Mouse (Mus musculus): ENCODE measurements around the gene Usf3.
A peak's percentile ranks its signal among the peaks of the same experiment; 100 is the strongest.

The Usf3 gene

DNA sequence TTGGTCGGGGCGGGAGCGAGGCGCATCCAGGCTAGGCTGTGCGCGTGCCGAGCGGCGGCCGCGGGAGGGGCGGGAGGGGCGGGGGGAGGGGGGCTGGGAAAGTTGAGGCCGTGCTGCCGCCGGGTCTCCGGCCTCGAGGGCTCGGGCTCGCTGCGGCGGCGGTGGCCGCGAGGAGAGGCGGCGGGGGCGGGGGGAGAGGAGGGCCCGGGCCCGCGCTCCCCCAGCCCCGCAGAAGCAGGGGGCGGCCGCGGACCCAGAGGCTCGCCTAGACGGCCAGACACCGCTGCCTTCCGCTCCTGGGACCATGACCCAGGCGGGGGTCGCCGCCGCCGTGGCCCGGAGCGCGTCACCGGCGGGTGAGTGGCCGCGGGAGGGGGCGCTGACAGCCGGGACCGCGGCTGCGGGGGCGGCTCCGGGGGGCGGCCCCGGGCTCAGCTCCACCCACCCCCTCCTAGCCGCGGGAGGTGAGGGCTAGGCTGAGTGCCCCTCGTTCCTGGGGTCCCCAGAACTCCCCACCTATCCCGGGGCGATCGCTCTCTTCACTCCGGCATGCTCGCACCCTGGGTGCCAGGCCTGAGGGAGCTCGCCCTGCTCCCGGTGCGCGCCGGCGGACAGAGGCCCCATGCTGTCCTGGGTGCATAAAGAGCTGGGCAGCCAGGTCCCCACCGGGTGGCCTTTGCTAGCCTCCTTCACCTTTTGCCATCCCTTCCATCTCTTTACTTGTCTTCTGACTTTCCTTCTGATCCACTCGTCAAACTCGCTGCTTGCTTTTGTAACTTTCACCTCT is at the start of gene Usf3:
Gene Usf3 (plus strand): TSS at position 92 of the 787 bp plus-strand sequence.
- peak; percentile 79 for DNase-seq

DNA sequence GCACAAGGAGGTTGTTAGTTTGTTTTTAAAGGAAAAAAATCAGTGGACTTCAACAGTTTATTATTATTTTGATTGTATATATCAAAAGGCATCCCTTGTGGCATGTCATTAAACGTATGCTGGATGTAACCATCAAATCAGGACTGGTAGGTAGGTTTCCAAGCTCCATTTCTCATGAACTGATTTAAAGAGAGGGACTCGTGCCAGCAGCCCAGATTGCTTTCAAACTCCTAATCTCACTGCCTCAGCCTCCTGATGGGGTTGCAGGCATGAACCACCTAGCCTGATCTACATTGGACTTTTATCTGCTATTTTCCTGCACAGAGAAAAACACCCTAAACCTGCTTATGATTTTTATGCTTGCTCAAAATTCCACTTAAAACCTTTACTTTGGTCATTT is 49.3 kb upstream of the Usf3 start:
- no peak for DNase-seq

DNA sequence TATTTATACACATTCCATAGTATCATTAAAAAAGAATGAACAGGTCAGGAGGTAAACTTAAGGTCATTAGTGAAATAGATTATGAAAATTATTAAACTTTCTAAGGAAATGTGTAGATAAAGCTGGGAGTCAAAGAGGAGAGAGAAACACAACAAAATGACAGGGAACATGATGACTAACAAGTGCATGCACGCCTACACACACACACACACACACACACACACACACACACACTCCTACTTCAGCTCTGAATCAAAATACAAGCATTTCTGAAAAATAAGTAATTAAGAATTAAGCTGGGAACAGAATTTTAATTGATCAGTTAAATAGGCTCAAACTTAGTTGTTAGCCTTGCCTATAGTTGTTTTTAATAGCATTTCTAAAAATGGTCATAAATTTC is 48.3 kb upstream of the Usf3 start:
- no peak for DNase-seq

DNA sequence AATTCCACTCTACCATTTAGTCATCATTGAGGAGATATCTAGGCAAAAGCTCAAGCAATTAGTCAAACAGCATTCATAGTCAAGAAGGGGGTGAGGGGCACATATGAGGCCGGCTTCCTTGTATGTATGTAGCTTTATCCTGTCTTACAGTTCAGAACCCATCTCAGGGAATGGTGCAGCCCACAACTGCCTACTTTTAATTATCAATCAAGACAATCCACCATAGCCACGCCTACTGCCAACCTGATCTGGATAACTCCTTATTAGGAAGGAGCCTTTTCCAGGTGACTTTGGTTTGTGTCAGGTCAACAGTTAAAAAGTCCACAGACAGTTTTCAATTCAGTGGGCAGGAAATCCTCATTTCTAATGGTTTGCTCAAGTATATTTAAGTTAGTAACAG is 47.6 kb upstream of the Usf3 start:
- DNase-seq, result no peak

DNA sequence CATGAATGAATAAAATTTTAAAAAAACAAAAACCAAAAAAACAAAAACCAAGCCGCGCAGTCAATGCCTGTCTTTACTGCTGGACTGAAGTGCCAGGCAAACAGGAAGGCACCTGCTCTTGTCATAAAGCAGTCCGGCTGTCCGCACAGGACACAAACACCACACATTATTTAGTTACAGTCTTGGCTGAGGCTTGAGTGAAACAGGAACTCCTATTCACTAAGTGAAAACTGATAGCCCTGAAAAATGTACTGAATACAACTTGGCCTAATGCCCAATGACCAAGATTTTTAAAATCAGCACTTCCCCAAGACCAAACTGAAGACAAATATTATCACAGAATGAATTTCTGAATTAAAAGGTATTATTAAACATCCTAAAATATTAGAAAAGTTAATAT is 46.6 kb upstream of the Usf3 start:
- no peak for DNase-seq

DNA sequence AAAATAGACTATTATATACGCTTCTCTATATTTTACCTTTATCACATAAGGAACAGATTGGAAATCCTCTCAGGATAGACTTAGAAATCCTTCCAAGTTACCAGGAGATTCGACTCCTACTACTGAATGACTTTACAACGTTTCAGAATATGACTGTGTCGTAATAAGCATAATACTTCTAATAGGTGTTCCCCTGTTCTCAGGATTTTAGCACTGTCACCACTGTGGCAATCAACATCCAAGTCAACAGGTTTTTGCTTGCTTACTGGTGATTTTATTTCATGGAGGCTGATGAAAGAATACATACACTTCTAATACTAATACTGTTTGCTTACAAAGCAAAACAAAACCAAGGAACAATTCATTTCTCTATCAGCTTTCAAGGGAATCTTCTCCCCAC is 40.7 kb upstream of the Usf3 start:
- DNase-seq, result no peak

DNA sequence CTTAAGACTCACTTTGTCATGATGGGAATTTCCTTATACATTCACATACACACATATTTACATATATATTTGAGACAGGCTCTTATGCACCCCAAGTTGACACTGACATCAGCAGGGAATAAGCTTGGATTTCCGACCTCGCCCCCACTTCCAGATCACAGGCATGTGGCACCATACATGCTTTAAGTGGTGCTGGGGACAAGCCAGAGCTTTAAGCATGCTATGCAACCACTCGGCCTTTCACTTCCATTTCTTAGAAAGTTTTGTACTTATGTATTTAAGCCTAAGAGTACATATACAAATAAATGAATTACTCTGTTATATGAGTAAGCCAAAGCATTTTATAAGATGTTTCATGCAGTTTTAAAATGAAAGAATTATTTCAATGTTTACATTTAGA is 39.9 kb upstream of the Usf3 start:
- no peak for DNase-seq

DNA sequence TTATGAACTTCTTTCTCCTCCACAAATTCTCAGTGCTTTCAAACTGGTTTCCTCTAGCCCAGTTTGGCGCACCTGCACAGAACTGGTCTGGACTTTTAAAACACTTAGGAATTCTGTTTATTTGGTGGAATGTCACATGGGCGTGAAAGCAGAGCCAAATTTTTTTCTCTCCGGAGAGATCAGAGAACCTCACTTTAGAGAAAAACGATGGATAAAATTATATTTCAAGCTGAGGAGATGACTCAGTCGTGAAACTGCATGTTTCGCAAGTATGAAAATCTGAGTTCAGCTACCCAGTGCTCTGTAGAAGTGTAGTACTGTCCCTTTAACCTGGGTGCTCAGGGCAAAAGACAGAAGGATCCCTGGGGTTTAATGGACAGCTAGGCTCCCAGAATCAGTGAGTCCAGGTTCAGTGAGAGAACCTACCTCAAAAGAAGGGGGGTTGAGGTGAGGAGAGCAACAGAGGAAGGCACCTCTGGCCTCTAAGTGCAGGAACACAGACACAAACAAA is 36.5 kb upstream of the Usf3 start:
- peak; percentile 22 for DNase-seq

DNA sequence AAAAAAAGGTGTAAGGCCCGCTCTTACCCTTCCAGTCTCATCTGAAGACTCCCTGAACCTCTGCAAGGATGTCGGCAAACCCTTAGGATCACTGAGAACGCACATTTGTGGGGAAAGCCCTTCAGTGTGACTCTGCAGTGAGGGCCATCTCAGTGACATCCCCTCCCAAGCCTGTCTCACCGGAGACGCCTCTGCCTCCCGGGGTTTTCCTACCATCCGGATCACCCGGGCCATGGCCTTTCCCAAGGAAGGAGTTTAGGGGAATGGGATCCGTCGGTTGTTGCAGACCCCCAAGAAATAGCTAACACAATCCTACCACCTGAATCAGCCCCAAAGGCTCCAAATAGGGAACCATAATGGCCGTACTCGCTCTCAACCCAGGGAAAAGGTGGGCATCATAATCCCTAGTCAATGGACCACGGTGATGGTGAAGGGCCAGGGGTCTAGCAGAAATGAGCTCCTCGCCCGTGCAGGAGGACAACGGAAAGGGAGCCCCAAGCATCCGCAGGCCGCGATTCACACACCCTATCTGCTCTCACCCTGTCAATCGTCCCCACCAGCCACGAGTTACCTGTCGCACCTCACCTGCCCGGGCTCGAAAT is 34.6 kb upstream of the Usf3 start:
- peak; percentile 33 for DNase-seq

DNA sequence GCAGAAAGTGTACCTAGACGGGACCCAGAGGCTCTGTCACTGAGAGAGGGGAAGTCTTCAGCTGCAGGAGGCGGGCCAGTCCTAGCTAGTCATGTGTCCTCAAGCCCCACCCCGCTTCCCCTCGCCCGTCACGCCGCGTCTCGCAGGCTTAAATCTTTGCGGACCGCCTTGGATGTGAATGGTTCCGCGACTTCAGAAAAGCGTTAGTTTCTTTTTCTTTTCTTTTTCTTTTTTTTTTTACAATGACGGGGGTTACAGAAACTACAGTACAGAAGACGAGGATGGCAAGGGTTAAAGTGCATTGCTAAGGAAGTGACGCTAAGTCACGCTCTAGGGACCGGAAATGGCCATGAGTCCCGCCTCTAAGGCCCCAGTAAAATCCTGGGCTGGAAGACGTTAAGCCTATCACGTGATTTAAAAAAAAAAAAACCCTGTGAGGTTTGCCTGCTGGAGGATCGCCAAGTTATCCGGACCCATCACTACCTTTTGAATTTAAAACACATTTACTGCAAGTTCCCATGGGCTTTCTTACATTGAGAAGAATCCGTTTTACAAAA is 34.0 kb upstream of the Usf3 start:
- DNase-seq, result peak; percentile 92

DNA sequence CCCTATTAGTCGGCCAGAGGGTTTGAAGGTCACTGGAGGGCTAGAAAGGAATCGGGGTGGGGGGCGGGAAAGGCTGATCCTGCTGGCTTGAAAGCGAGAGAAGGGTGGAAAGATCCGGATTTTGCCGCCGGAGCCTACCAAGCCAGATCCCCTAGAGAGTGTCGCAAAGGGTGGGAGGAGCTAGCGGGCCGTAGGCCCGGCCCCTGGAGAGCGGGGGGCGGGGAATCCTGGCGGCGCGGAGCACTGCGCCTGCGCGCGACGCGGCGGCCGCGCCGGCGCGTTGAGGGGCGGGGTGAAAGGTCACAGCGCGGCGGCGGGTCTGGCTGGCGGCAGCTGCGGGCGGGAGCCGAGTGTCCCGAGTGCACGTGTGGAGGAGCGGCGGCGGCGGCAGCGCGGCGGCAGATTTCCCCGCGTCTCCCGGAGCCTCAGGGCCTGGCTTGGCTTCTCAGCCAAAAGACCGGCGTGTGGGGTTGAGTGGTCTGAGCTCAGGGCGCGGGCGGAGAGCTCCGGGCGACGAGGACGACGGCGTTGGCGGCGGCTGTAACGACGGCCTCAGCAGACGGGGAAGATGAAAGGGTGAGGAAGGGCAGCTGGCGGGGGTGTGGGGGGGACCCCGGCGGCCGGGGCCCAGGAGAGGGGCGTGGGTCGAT is 33.4 kb upstream of the Usf3 start, which contains the start of the genes Atp6v1a and Naa50:
Gene Atp6v1a (minus strand): TSS at position 170 of the 650 bp plus-strand sequence.
Gene Naa50 (plus strand): TSS at position 295 of the 650 bp plus-strand sequence.
- DNase-seq, result peak; percentile 96

DNA sequence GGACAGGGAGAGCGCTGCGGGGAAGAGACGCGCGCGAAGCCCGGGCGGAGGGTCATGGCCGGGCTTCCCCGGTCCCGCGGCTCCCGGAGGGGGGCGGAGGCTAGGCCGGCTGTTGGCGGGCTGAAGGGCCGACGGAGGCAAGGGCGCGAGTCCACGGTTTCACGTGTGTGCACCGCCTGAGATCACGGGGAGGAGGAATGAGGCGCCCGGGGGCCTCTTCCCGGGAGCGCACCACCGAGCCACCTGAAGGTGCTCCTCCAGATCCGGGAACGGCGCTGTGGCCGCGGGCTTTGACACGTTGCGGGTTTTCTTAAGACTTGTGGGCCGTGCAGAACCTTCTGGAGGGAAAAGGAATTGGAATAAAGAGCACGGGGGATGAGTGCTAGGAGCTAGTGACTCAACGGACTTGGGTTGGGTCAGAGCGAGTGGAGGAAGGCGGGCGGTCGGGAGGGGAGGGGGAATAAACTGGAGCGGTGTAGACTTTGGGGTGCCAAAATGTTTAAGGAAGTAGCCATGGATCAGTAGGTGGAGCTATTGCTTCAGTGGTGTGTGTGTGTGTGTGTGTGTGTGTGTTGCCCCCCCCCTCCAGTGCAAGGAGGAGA is 32.8 kb upstream of the Usf3 start:
- DNase-seq, result peak; percentile 85

DNA sequence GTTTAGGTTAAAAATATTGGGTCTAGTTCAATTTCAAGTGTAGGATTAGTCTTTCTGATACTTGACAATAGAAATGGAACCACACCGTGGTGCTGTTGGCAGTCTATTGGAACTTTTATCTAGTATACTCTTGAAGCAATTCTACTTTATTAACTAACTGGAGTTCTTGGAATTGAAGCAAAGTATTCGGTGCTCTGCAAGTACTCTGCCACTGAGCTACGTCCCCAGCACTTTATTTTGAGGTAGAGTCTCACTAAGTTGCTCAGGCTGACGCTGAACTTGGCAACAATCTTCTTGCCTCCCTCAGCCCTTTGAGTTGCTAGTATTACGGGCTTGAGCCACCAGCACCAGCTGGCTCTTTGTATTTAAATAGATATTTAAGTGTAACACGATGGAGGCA is 31.6 kb upstream of the Usf3 start:
- DNase-seq, result no peak

DNA sequence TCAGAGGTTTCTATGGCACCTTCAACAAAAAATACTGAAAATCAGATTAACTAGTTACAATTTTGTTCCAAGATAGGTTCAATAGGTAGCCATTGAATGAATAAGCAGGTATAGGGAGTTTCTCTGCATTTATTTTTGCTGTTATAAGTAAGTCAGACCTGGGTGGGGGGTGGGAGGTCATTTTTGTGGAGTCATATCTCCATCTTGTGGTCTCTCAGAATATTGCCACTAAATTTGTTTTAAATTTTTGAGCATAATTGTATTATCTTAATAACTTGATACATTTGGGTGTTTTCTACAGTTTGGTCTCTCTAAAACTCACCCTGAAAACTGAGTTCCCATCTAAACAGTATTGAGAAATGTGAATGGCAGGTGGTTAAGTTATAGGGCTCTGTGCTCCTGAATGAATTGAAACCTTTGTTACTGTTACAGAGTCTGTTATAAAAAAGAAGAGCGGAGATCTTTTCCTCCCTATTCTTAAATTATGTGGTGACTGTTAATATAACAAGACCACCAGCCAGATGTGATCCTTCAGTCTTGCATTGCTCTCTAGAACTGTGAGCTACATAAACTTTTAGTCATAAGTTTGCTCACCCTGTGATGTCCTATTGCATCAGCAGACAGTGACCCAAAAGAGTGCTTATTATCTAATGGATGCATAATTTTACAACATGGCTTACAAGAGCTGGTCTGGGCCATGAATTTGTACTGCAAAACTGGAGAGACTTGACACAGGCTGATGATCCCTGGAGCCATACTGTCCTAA is 23.9 kb upstream of the Usf3 start:
- no peak for DNase-seq

DNA sequence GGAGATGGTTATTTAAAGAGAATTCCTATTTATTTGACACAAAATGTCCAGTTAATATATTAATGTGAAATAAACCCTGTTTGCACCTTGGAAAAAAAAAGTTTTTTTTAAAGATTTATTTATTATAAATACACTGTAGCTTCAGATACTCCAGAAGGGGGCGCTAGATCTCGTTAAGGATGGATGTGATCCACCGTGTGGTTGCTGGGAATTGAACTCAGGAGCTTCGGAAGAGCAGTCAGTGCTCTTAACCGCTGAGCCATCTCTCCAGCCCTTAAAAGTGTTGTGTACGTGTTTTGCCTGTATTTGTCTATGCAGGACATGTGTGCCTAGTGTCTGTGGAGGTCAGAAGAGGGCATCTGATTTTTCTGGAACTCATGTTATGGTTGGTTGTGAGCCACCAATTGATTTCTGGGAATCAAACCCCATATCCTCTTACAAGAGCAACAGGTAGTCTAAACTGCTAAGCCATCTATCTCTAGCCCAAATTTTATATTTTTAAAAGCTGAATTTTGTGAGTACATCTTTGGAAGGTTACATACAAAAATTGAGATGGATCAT is 18.5 kb upstream of the Usf3 start:
- DNase-seq, result no peak

DNA sequence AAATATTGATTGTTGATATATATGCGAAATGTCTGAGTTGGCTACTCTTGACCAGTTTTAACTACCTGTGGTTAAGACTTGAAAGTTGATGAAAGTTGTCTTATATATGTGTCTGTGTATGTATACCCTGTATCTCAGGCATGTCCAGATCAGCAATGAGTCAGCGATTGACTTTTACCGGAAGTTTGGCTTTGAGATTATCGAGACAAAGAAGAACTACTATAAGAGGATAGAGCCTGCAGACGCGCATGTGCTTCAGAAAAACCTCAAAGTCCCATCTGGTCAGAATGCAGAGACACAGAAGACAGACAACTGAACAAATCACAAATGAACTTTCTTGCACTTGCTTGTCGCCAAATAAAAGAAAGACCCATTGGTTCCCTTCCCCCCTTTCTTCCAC is 13.7 kb upstream of the Usf3 start:
- no peak for DNase-seq

DNA sequence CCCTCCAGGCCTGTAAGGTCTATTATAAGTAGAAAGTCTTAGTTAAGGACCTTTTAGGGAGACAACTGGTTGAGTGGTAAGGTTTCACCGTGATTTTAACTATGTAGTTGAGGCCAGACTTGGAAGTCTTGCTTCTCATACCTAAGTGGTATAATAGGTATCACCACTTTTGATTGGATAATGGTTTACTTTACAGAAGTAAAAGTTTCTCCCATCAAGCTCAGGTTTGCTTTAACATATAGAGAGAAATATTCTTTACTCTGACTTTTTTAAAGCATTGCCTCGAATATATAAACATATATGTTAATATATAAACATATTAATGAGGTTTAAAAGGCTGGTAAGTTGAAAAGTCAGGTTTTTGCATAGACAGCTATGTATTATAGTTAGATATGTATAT is 9.2 kb upstream of the Usf3 start:
- no peak for DNase-seq

DNA sequence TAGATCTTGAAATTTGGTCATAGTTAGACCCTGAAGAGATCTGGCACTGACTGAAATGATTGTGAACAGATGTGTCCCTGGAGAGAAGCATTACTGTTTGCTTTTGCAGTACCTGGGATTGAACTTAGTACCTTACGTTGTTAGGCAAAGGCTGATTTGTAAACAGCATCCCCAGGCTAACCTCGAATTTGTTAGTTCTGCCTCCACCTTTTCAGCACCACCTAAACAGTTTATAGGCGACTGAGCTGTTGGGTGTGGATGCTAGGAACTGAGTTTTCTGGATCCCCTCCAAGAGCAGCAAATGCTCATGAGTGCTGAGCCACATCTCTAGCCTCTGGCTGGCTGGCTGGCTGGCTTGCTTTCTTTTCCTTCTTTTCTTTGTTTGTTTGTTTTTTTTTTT is 7.9 kb upstream of the Usf3 start:
- no peak for DNase-seq

DNA sequence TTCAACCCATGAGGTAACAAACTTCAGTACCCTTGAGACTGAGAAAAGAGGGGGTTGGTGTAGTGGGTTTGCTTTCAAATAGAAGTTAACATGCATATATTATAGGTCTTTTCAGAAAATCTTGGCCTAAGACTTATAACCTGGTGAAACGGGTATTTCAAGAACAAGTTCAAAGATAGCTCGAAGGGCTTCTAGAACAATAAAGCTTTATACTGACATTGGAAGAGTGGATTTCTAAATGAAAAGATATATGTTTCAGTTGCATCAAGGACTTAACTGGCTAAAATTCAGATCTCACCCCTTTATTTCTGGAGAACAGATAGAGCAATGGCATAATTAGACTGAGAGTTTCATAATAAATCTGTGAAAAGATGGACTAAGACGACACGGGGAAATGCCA is 4.1 kb upstream of the Usf3 start:
- no peak for DNase-seq

DNA sequence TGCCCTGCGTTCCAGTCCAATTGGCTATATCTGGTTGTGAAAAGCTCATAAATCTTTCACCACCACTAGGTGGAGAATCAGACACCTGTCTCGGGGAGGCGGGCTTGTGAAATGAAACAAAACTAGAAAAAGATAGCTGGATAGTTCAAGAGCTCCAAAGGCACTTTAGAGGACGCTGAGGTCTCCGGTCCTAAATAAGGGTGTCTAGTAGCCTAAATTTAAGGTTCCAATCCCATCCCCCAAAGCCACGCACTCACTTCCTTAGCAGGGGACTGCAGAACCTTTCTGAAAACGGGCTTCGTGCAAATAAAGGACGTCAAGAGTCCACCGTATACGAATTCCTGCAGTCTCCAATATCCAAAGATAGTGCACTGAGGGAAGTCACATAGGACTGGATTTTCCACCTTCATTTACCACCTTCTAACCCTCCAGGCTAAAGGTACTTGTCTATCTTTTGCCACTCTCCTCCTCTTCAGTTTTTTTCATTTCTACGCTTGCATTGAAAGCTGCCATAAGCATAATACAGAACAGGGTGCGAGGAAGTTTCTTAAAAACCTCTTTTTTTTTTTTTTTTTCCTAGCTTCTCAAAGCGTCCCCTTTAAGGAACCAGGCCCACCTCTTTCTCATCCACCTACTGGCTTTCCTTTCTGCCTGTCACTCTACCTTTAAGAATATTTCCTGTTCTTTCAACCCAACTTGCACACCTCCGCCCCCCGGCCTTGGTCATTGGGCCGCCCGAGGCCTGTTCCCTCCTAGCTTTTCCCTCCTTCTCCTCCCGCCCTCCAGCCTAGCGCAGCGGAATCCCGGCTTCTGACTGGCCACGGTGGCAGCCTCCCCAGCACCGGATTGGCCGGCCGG is 520 bp upstream of the Usf3 start:
- peak; percentile 98 for DNase-seq

DNA sequence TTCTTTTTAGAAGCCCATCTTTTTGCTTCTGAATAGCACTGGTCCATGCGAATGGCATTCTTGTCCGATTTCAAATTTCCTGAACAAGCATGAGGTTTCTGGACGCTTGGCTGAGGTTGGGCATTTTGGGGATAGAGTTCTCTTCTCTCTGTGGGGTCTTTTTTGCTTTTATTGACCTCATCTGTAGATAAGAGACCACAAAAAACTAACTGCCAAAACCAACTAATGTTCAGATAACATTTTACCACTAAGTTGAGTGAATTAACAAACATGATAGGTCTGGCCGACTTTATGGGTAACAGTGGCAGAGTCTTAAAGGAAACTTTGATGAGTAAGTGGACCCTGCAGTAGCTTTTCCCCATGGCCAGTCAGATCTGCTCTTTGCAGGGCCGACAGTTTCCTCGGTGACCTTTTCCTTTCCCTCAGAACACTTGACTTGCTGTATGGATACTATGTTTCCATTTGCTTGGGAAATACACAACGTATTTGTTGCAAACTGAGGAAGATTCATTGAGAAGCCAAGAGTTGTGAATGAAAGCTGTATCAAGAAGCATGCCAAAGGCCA is 1.0 kb downstream of the Usf3 start:
- no peak for DNase-seq

Measured in kidney, postnatal 10 days (tissue).